In genomic region chr7:64163086-64163485, GRCm38 (mm10) we compare ENCODE assay signal across 18 mouse cellular contexts. TPM values are rescaled to one million over a fixed set of nuclear protein-coding genes. Genes with fewer than 3 reads are reported as not detected.
"Had no signal": no experiment of that assay in that cellular context is flagged by ENCODE, and none has a peak within 500 bp of the region (broad histone marks: within the 10 kb centered on the region; RNA-seq: fewer than 3 reads in every experiment).

No protein-coding gene starts in this region.

- H3K4me2 ChIP-seq: lung, embryonic 14.5 days; midbrain, embryonic 11.5 days; midbrain, embryonic 13.5 days; neural tube, embryonic 13.5 days; neural tube, embryonic 15.5 days had no signal

- H3K36me3 ChIP-seq: midbrain, embryonic 13.5 days; neural tube, embryonic 13.5 days; neural tube, embryonic 15.5 days had no signal

- H3K9me3 ChIP-seq: midbrain, embryonic 13.5 days; neural tube, embryonic 13.5 days; neural tube, embryonic 15.5 days had no signal

- DNase-seq: lung, adult 18-20 months; lung, embryonic 14.5 days; lung, postnatal 10 days; lung, postnatal 4 days; right cerebral cortex, adult 18-20 months; right cerebral cortex, postnatal 25 days; right cerebral cortex, postnatal 4 days; spleen, adult 18-20 months; thymus, postnatal 25 days had no signal

- H3K27me3 ChIP-seq: midbrain, embryonic 13.5 days; neural tube, embryonic 13.5 days; neural tube, embryonic 15.5 days had no signal

- H3K9ac ChIP-seq: liver, embryonic 14.5 days; lung, embryonic 14.5 days; midbrain, embryonic 13.5 days; neural tube, embryonic 13.5 days; neural tube, embryonic 15.5 days had no signal

- ATAC-seq: midbrain, embryonic 13.5 days had no signal

- H3K27ac ChIP-seq: liver, embryonic 14.5 days; midbrain, embryonic 13.5 days; neural tube, embryonic 13.5 days; neural tube, embryonic 15.5 days had no signal

- H3K4me3 ChIP-seq: midbrain, embryonic 13.5 days; myocyte; neural tube, embryonic 13.5 days; neural tube, embryonic 15.5 days had no signal

RNA-seq across cellular contexts. Expression of gene Trpm1, which starts 9.5 kb away (rescaled TPM):
- total RNA-seq: megakaryocyte, adult 5-6 weeks had no signal
- polyA plus RNA-seq: liver, embryonic 14.5 days; liver, embryonic 16.5 days; lung, embryonic 14.5 days; neural tube, embryonic 13.5 days; stomach, embryonic 14.5 days had no signal
